Mouse (Mus musculus): ENCODE results near the gene Wdr93. TPM values are rescaled to one million over a fixed set of nuclear protein-coding genes. Genes with fewer than 3 reads are reported as not detected.

The Wdr93 gene
- polyA plus RNA-seq, 1 experiment from 2014 or later, result 0.32 TPM

DNA sequence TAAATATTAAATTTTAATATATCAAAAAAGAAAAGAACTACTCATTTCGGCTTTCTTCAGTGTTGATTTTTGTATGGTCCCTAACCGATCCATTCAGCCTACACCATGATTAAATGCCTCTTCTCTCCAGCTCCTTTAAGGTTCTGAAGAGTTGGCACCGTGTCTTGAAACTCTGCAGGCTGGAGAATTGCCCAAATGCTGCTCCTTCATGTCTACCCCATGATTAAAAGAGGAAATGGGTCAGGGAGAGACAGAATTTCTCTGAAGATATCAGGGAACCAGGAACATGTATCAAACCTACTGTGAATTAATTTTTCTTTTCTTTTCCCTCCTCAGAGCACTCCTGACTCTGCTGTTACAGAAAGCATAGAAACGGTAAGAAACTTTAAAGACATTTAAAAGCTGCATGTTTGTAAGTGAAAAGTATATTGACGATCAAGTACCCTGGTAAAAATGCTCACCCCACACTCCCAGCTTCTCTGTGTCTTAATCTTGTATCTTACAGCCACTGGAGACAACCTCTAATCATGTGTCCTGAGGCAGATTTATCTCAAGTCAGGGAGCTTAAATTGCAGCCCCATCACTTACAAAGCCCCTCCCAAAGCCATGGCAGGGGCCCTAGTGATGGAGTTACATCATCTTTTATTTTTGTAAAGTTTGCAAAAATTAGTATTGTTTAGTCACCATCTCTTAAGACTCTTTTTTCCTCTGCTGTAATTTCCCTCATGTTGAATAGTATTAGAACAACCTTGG lies 18.3 kb downstream of the Wdr93 start:
- H3K4me2 ChIP-seq (replicated peaks; ENCODE audit: low read depth, low read length), result no peak overlapping the region
- WGBS, result 79% methylated on average over 5 of the region's 5 CpGs
- H3K4me1 ChIP-seq (ENCODE audit: control insufficient read depth, insufficient read depth, low read length), result no peaks in the 10 kb centered on the region
- ATAC-seq (ENCODE audit: low FRiP score, low TSS enrichment), result no peak
- H3K4me3 ChIP-seq (ENCODE audit: low read length), result no peak overlapping the region
- no peaks in the 10 kb centered on the region for H3K27me3 ChIP-seq (ENCODE audit: control insufficient read depth, insufficient read depth, low read length)
- no peaks in the 10 kb centered on the region for H3K36me3 ChIP-seq (ENCODE audit: control insufficient read depth, insufficient read depth, low read length)
- H3K9ac ChIP-seq (ENCODE audit: low read depth, low read length), result no peak overlapping the region
- no peaks in the 10 kb centered on the region for H3K9me3 ChIP-seq (ENCODE audit: control insufficient read depth, low read length)
- no peak overlapping the region for H3K27ac ChIP-seq (ENCODE audit: low read depth, low read length)

DNA sequence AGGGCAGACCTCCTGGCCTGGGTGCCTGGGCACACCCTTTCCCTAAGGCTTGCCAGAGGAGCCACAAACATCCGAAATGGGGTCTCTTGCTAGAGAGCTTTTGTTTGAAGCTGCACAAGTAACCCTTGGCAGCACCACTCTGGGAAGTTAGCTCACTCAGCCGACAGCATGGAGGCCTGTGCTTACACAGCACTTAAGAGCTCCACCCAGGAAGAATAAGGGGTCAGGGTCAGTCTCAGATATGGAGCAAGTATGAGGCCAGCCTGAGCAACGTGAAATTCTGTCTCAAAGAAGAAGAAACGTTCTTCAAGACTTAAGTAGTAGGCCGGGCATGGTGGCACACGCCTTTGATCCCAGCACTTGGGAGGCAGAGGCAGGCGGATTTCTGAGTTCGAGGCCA lies 19.1 kb downstream of the Wdr93 start:
- Histone ChIP-seq H3K9ac (ENCODE audit: low read depth, low read length) (no peak overlapping the region), H3K9me3 (ENCODE audit: control insufficient read depth, low read length) (no peaks in the 10 kb centered on the region), H3K4me2 (replicated peaks; ENCODE audit: low read depth, low read length) (no peak overlapping the region), H3K27ac (ENCODE audit: low read depth, low read length) (no peak overlapping the region), H3K4me1 (ENCODE audit: control insufficient read depth, insufficient read depth, low read length) (no peaks in the 10 kb centered on the region), H3K36me3 (ENCODE audit: control insufficient read depth, insufficient read depth, low read length) (no peaks in the 10 kb centered on the region), H3K4me3 (ENCODE audit: low read length) (no peak overlapping the region), H3K27me3 (ENCODE audit: control insufficient read depth, insufficient read depth, low read length) (no peaks in the 10 kb centered on the region)
- no peak for ATAC-seq (ENCODE audit: low FRiP score, low TSS enrichment)
- WGBS, result 77% methylated on average over 8 of the region's 8 CpGs

DNA sequence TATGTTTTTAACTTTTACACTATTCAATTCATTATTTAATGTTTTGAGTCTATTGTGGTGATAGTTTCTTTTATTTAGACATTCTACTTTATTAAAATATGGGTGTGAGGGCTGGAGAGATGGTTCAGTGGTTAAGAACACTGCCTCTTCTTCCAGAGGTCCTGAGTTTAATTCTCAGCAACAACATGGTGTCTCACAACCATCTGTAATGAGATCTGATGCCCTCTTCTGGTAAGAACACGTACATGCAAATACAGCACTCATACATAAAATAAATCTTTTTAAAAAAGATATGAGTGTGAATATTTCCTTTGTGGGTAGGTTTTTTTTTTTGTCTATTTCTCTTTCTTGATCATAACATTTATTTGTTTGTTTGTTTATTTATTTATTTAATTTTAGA lies 23.0 kb downstream of the Wdr93 start:
- Histone ChIP-seq H3K4me1 (ENCODE audit: control insufficient read depth, insufficient read depth, low read length) (no peaks in the 10 kb centered on the region), H3K9me3 (ENCODE audit: control insufficient read depth, low read length) (no peaks in the 10 kb centered on the region), H3K27ac (ENCODE audit: low read depth, low read length) (no peak overlapping the region), H3K9ac (ENCODE audit: low read depth, low read length) (no peak overlapping the region), H3K4me2 (replicated peaks; ENCODE audit: low read depth, low read length) (no peak overlapping the region), H3K27me3 (ENCODE audit: control insufficient read depth, insufficient read depth, low read length) (no peaks in the 10 kb centered on the region), H3K4me3 (ENCODE audit: low read length) (no peak overlapping the region), H3K36me3 (ENCODE audit: control insufficient read depth, insufficient read depth, low read length) (no peaks in the 10 kb centered on the region)
- ATAC-seq (ENCODE audit: low FRiP score, low TSS enrichment), result no peak
- WGBS, result 57% methylated on average over 1 of the region's 1 CpGs

- Histone ChIP-seq H3K4me1 (ENCODE audit: control insufficient read depth, insufficient read depth, low read length) (no peaks in the 10 kb centered on the region), H3K27me3 (ENCODE audit: control insufficient read depth, insufficient read depth, low read length) (no peaks in the 10 kb centered on the region), H3K4me3 (ENCODE audit: low read length) (no peak overlapping the region), H3K27ac (ENCODE audit: low read depth, low read length) (no peak overlapping the region), H3K4me2 (replicated peaks; ENCODE audit: low read depth, low read length) (no peak overlapping the region), H3K9ac (ENCODE audit: low read depth, low read length) (no peak overlapping the region), H3K36me3 (ENCODE audit: control insufficient read depth, insufficient read depth, low read length) (no peaks in the 10 kb centered on the region), H3K9me3 (ENCODE audit: control insufficient read depth, low read length) (no peaks in the 10 kb centered on the region)
- no peak for ATAC-seq (ENCODE audit: low FRiP score, low TSS enrichment)
- WGBS, result 82% methylated on average over 3 of the region's 3 CpGs
Observed at GRCm38 (mm10) chr7:79769664-79770063, 26.7 kb downstream of the Wdr93 start.

- no peaks in the 10 kb centered on the region for H3K27me3 ChIP-seq (ENCODE audit: control insufficient read depth, insufficient read depth, low read length)
- H3K4me3 ChIP-seq (ENCODE audit: low read length), result no peak overlapping the region
- ATAC-seq (ENCODE audit: low FRiP score, low TSS enrichment), result no peak
- H3K27ac ChIP-seq (ENCODE audit: low read depth, low read length), result no peak overlapping the region
- no peak overlapping the region for H3K9ac ChIP-seq (ENCODE audit: low read depth, low read length)
- no peak overlapping the region for H3K4me2 ChIP-seq (replicated peaks; ENCODE audit: low read depth, low read length)
- H3K9me3 ChIP-seq (ENCODE audit: control insufficient read depth, low read length), result no peaks in the 10 kb centered on the region
- H3K4me1 ChIP-seq (ENCODE audit: control insufficient read depth, insufficient read depth, low read length), result no peaks in the 10 kb centered on the region
- WGBS, result 48% methylated on average over 15 of the region's 15 CpGs
- no peaks in the 10 kb centered on the region for H3K36me3 ChIP-seq (ENCODE audit: control insufficient read depth, insufficient read depth, low read length)
Observed at GRCm38 (mm10) chr7:79771561-79772512, 28.9 kb downstream of the Wdr93 start.

GRCm38 (mm10) chr7:79780647-79781626 lies 38.0 kb downstream of the Wdr93 start:
- 30% methylated on average over 16 of the region's 16 CpGs for WGBS
- Histone ChIP-seq H3K36me3 (ENCODE audit: control insufficient read depth, insufficient read depth, low read length) (no peaks in the 10 kb centered on the region), H3K27me3 (ENCODE audit: control insufficient read depth, insufficient read depth, low read length) (no peaks in the 10 kb centered on the region), H3K9ac (ENCODE audit: low read depth, low read length) (peak overlapping the region; percentile 47; the same call in 1 of the 2 replicates), H3K4me1 (ENCODE audit: control insufficient read depth, insufficient read depth, low read length) (peaks cover 4% of the 10 kb centered on the region; the same call in 1 of the 2 replicates), H3K4me2 (replicated peaks; ENCODE audit: low read depth, low read length) (peak overlapping the region; percentile 36), H3K9me3 (ENCODE audit: control insufficient read depth, low read length) (no peaks in the 10 kb centered on the region), H3K4me3 (ENCODE audit: low read length) (peak overlapping the region; percentile 26; the same call in 1 of the 2 replicates), H3K27ac (ENCODE audit: low read depth, low read length) (no peak overlapping the region)
- ATAC-seq (ENCODE audit: low FRiP score, low TSS enrichment), result peak; percentile 75

- no peaks in the 10 kb centered on the region for H3K27me3 ChIP-seq (ENCODE audit: control insufficient read depth, insufficient read depth, low read length)
- H3K36me3 ChIP-seq (ENCODE audit: control insufficient read depth, insufficient read depth, low read length), result no peaks in the 10 kb centered on the region
- no peak overlapping the region for H3K9ac ChIP-seq (ENCODE audit: low read depth, low read length)
- H3K4me3 ChIP-seq (ENCODE audit: low read length), result no peak overlapping the region
- H3K4me2 ChIP-seq (replicated peaks; ENCODE audit: low read depth, low read length), result no peak overlapping the region
- no peak overlapping the region for H3K27ac ChIP-seq (ENCODE audit: low read depth, low read length)
- peaks cover 9% of the 10 kb centered on the region for H3K4me1 ChIP-seq (ENCODE audit: control insufficient read depth, insufficient read depth, low read length)
- no peaks in the 10 kb centered on the region for H3K9me3 ChIP-seq (ENCODE audit: control insufficient read depth, low read length)
- no peak for ATAC-seq (ENCODE audit: low FRiP score, low TSS enrichment)
- 82% methylated on average over 11 of the region's 11 CpGs for WGBS
Observed at GRCm38 (mm10) chr7:79781826-79782515, 39.0 kb downstream of the Wdr93 start.

DNA sequence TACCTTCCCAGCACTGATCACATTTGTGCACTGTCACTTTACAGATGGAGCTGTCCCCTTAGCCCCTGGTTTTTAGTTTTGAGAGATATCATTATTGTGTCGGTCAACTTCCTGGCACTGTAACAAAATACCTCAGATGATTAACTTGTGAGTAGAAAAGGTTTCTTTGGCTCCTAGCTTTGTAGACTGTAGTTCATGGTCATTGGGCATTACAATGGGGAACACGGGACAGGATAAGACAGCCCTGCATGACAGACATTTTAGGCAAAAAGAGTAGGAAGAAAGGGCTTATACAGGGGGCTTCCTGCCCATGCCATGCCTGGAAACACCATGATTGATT lies 39.5 kb downstream of the Wdr93 start:
- 85% methylated on average over 2 of the region's 2 CpGs for WGBS
- ATAC-seq (ENCODE audit: low FRiP score, low TSS enrichment), result no peak
- peaks cover 9% of the 10 kb centered on the region for H3K4me1 ChIP-seq (ENCODE audit: control insufficient read depth, insufficient read depth, low read length)

More for the DNA sequence above, 39.5 kb downstream of the Wdr93 start:
- no peak overlapping the region for H3K4me3 ChIP-seq (ENCODE audit: low read length)
- no peaks in the 10 kb centered on the region for H3K27me3 ChIP-seq (ENCODE audit: control insufficient read depth, insufficient read depth, low read length)
- no peak overlapping the region for H3K4me2 ChIP-seq (replicated peaks; ENCODE audit: low read depth, low read length)
- no peak overlapping the region for H3K9ac ChIP-seq (ENCODE audit: low read depth, low read length)
- no peaks in the 10 kb centered on the region for H3K9me3 ChIP-seq (ENCODE audit: control insufficient read depth, low read length)
- H3K27ac ChIP-seq (ENCODE audit: low read depth, low read length), result no peak overlapping the region
- no peaks in the 10 kb centered on the region for H3K36me3 ChIP-seq (ENCODE audit: control insufficient read depth, insufficient read depth, low read length)

Measured in kidney, embryonic 14.5 days (tissue).